Mouse (Mus musculus) c-Kit-negative CD71-positive TER-119-positive erythroid progenitor cells, embryonic 14.5 days (primary cell): ENCODE data around the gene Eef1b2.
"Not testable (repeated sequence)": the region's sequence is repeated elsewhere in the genome, so short reads cannot be mapped to it uniquely, and the experiment has no call there.

Source experiments
- DNase-seq: peaks from one replicate; pipeline ENCODE4 v3.0.0-alpha.2; 2013; ENCODE audit warnings: low read depth, low spot score

Gene Eef1b2

GRCm38 (mm10) chr1:63176604-63177421, at the start of gene Eef1b2, which contains the start of gene Ndufs1:
TSS of gene Eef1b2 (plus strand) at chr1:63176825.
TSS of gene Ndufs1 (minus strand) at chr1:63176833.
- peak; percentile 86 for DNase-seq

DNA sequence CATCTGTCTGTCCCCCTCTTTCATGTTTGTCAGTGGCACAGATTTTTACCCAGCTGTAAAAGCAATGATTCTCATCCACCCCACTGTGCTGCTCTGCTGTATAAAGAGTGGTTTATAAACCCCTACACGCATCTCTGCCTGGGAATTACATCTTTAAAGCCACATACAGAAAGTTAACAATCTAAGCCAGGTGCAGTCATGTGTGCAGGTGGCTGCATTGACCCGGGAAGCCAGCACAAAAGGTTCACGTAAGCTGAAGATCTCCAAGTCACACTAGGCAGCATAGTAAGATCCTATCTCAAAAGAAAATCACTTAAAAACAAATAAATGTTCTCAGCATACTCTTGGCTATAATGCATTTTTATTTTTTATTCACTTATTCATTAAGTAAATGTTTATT, 47.4 kb upstream of the Eef1b2 start:
- DNase-seq, result no peak

GRCm38 (mm10) chr1:63129857-63130690, 46.6 kb upstream of the Eef1b2 start:
- no peak for DNase-seq

- DNase-seq, result no peak
These were observed 45.7 kb upstream of the Eef1b2 start for GRCm38 (mm10) chr1:63130883-63131282.

DNA sequence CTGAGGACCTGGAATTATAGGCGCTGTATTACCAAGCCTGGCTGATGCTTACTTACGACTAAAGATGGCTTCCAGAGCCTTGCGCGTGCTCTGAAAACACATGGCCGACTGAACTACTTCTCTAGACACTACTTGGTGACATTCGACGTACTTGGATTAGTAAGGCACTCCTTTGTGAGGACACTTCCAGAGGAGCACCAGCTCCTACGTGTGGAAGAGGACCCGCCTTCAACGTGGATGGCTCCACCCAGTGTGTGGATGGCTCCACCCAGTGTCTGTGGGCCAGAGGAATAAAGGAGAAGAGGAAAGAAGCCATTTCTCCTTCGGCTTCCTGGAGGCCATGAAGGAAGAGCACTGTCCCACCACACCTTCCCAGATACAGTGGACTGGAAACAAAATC, 44.9 kb upstream of the Eef1b2 start:
- no peak for DNase-seq

DNA sequence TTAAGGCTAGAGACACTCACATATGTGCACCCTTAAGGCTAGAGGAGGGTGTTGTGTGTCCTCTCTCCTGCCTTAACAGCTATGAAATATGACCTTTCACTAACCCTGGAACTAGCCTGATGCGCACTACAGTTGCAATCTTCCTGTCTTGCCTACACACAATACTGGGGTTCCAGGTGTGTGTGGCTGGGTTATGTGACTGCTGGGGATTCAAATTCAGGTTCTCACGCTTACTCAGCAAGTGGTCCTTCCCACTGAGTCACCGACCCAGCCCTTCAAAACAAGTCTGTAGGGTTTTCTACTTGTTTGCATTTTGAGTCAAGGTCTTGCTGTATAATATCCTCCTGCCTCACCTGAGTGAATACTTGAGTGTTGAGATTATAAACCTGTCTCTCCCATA, 42.1 kb upstream of the Eef1b2 start:
- DNase-seq, result no peak

- no peak for DNase-seq
These were observed 38.7 kb upstream of the Eef1b2 start for GRCm38 (mm10) chr1:63137971-63138370.

DNA sequence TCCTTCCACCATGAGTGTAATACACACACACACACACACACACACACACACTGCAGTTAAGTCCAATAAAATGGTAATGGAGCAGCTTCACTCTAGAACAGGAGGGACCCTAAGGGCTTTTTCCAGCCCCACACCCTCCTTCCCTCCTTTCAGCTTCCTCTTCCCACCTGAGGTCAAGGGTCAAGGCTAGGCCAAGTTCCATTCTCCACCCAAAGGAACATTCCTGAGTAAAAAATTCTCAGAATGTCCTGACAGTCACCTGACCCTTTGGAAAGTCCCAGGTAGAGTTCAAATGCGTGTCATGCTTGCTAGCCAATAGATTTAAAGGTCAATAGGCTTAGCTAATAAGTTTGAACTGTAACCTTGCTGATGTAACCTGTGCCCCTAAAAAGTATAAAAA, 38.0 kb upstream of the Eef1b2 start:
- DNase-seq, result not testable (repeated sequence)

- no peak for DNase-seq
These were observed 36.4 kb upstream of the Eef1b2 start for GRCm38 (mm10) chr1:63140231-63140630.

- DNase-seq, result no peak
These were observed 8.0 kb upstream of the Eef1b2 start for GRCm38 (mm10) chr1:63168638-63169037.

- DNase-seq, result peak; percentile 34
These were observed 772 bp upstream of the Eef1b2 start for GRCm38 (mm10) chr1:63175853-63176252.

DNA sequence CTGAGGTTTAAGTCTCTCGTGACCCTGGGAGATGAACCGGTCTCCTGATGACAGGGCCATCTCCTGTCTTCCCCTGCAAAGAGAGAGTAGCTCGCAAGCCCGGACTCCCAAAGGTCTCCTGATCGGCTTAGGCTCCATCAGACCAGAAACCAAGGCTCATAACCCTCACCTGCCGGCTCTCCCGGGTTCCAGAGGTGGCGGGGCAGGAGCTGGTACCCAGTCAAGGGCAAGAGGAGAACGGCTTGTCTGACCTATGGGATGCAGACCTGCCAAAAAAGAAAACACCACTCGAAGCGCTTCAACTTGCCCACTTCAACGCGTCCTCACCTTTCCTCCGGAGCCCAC, 394 bp upstream of the Eef1b2 start:
- DNase-seq, result no peak

GRCm38 (mm10) chr1:63178308-63178707, 1.7 kb downstream of the Eef1b2 start:
- DNase-seq, result no peak

DNA sequence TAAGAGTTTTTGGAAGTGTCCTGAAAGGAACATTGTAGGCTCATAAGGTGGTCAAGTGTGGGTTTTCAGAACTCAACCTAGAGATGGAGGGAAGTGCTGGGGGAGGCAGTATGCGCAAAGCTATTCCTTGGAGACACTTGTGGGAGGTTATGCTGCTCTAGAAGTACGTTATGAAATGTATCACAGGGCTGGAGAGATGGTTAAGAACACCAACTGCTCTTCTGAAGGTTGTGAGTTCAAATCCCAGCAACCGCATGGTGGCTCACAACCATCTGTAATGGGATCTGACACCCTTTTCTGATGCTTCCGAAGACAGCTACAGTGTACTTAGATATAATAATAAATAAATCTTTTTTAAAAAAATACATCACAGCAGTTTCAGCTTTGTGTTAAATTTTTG, 3.5 kb downstream of the Eef1b2 start:
- no peak for DNase-seq

- not testable (repeated sequence) for DNase-seq
These were observed 4.0 kb downstream of the Eef1b2 start for GRCm38 (mm10) chr1:63180575-63180974.

DNA sequence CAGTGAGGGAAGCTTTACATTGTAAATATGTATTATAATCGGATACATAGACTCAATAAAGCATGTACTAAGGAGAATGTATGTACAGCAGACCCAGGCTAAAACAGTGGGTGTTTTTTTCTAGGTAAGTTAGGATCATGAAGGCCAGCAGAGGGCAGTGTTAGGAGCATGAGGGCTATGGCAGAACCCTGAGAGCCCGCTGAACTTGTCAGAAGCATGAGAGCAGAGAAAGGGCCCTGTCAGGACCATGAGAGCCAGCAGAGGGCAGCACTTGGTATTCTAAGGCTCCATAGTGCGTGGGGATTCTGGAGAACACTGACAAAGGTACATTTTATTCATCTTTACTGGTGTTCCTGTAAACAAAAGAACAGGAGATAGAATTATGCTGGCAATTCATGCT, 4.4 kb downstream of the Eef1b2 start:
- DNase-seq, result peak; percentile 84

- DNase-seq, result no peak
These were observed 4.9 kb downstream of the Eef1b2 start for GRCm38 (mm10) chr1:63181480-63181879.

DNA sequence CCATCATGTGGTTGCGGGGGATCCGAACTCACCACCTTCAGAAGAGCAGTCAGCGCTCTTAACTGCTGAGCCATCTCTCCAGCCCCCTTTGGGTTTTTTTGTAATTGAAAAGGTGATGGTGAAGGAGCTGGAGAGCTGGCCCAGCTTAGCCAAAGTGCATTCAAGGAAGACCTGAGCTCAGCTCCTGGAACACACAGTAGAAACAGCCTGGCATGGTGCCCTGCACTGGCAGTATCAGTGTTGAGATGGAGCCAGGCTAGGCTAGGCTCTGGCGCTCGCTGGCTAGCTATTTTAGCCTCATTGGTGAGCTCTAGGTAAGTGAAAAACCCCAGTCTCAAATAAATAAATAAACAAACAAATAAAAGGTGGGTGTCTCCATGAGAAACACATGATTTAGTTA, 5.6 kb downstream of the Eef1b2 start:
- DNase-seq, result no peak

GRCm38 (mm10) chr1:63182636-63183270, 6.1 kb downstream of the Eef1b2 start:
- no peak for DNase-seq

- not testable (repeated sequence) for DNase-seq
These were observed 8.8 kb downstream of the Eef1b2 start for GRCm38 (mm10) chr1:63185430-63185829.

- no peak for DNase-seq
These were observed 11.9 kb downstream of the Eef1b2 start for GRCm38 (mm10) chr1:63188536-63188935.

GRCm38 (mm10) chr1:63190851-63191250, 14.2 kb downstream of the Eef1b2 start:
- no peak for DNase-seq
